Mouse (Mus musculus) stomach, postnatal 0 days (tissue): ENCODE measurements around the gene Tada2a.

Experiments
- CTCF ChIP-seq: IDR thresholded peaks from 2 replicates; pipeline ENCODE4 v1.5.1; 2016; ENCODE audit warnings: antibody characterized with exemption, low read depth, mild to moderate bottlenecking, moderate library complexity
- EP300 ChIP-seq: optimal IDR thresholded peaks from 2 replicates; pipeline ENCODE3; 2016; ENCODE audit warnings: antibody characterized with exemption

DNA sequence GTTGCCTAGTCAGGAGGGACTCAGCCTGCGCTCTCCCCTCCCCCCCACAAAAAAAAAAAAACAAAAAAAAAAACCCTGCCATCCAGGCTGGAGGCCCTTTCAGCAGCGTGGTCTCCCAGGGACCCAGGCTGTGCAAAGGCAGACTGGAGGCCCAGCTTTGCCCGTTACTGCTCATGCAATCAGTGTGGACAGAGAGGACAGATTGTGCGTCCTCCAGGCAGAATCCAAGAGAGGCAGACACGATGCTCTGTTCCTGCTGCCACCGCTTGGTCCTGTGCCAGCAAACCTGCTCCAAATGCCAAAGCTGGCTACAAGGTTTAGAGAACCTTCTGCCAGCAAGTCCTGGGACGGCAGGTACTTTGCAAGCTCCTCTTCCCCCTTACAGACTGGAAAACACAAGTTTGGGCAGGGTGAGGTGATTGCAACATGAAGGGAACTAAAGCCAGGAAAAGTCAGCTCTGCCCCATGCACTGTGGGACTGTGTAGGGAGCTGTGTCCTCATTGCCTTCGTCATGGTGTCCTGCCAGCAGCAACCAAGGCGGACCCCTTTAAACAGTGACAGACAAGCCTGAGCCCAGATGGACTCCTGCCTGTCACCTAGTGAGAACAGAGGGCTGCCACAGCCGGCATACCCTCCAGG, 75.8 kb downstream of the Tada2a start:
- no peak for TF ChIP-seq CTCF
- TF ChIP-seq EP300, result no peak
